Mouse (Mus musculus) liver, embryonic 14.5 days (tissue): Measurements from ENCODE around the gene Ndufb4.

Experiments
- CTCF ChIP-seq: IDR thresholded peaks from 2 replicates; pipeline ENCODE4 v1.5.1; 2016; ENCODE audit warnings: antibody characterized with exemption, low read depth, control low read depth
- EP300 ChIP-seq: IDR thresholded peaks from 2 replicates; pipeline ENCODE4 v1.6.1; 2016; ENCODE audit warnings: antibody characterized with exemption, low read depth

GRCm38 (mm10) chr16:37622403-37622802 is 31.9 kb downstream of the Ndufb4 start:
- TF ChIP-seq CTCF: no peak
- no peak for TF ChIP-seq EP300
